Mouse (Mus musculus) forebrain, embryonic 16.5 days (tissue): ENCODE results near the gene Pex14. TPM values are rescaled to one million over a fixed set of nuclear protein-coding genes. Genes with fewer than 3 reads are reported as not detected.
A peak's percentile ranks its signal among the peaks of the same experiment; 100 is the strongest.

Source experiments
- ATAC-seq: fragments of 200-750 bp; cut with Nextera tagmentation; 2 replicates; pipeline ENCODE4 v1.8.0; 2017; ENCODE audit warnings: mild to moderate bottlenecking, moderate library complexity
- H3K27ac ChIP-seq: fragments of 300-500 bp; sonication (generic); 2 replicates; pipeline ENCODE4 v1.5.1; 2014; ENCODE audit warnings: low read length, control low read depth
- H3K27me3 ChIP-seq: fragments of 300-500 bp; sonication (generic); replicated peaks from 2 replicates; pipeline ENCODE4 v1.6.1; 2014; ENCODE audit warnings: low read length; ENCODE audit not compliant: control insufficient read depth, insufficient read depth
- H3K36me3 ChIP-seq: fragments of 300-500 bp; sonication (generic); 2 replicates; pipeline ENCODE4 v1.6.1; 2014; ENCODE audit not compliant: control insufficient read depth, insufficient read depth
- H3K4me1 ChIP-seq: fragments of 300-500 bp; sonication (generic); replicated peaks from 2 replicates; pipeline ENCODE4 v1.6.1; 2014; ENCODE audit warnings: low read length; ENCODE audit not compliant: control insufficient read depth, insufficient read depth
- H3K4me2 ChIP-seq: fragments of 300-500 bp; sonication (generic); 2 replicates; pipeline ENCODE4 v1.6.1; 2014; ENCODE audit warnings: mild to moderate bottlenecking, low read length, control low read depth
- H3K4me3 ChIP-seq: fragments of 300-500 bp; sonication (generic); replicated peaks from 2 replicates; pipeline ENCODE4 v1.5.1; 2014; ENCODE audit warnings: mild to moderate bottlenecking, low read length, control low read depth
- H3K9ac ChIP-seq: fragments of 300-500 bp; sonication (generic); replicated peaks from 2 replicates; pipeline ENCODE4 v1.6.1; 2014; ENCODE audit warnings: low read depth, low read length, control low read depth
- H3K9me3 ChIP-seq: fragments of 300-500 bp; sonication (generic); 2 replicates; pipeline ENCODE4 v1.6.1; 2016; ENCODE audit warnings: low read length; ENCODE audit not compliant: control insufficient read depth
- WGBS: fragments of 180-500 bp; shearing (Covaris S2); extraction: QIAGEN DNeasy Blood & Tissue Kit; methylation state at CpG from one replicate; pipeline ENCODE4 v1.1.7; 2014; 5-methylcytosine and 5-hydroxymethylcytosine counted together
- polyA plus RNA-seq: library from polyadenylated mRNA; unstranded; fragments of >200 nt; fragmentation: Nextera tagmentation; extraction: Ambion mirVana; gene quantifications from 2 replicates; pipeline ENCODE4 v1.2.1, GENCODE M21; 2015

The Pex14 gene
- polyA plus RNA-seq = 53.7 and 56.9 TPM in 2 replicates

DNA sequence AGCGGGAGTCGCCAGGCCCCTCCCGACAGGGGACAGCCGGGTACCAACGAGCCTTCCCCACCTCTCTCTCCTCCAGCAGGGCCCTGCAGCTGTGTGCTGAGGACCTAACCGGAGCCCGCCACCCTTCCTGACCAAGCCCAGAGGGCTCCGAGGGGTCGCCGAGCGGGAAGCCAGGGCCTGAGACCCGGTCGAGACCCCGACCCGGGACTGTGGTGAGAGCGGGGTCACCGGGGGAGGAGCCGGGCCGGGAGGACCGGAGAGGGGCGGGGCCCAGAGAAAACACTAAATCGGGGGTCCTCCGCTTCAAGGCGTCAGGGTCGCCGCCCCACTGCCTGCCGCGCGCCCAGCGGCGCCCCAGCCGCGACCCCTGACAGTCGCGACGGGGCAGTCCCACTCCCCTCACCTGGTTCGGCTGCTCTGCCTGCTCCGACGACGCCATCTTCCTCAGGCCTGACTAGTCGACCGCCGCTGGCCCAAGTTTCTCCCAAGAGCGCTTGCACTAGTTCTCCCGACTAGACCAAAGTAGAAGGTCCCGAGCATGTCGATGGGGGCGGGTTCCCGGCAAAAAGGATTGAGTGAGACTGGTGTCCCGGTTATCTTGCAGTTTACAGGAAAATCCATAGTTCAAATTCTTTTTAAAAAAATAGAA, at the start of gene Pex14:
Pex14 (minus strand) TSS at position 508 of the 649 bp plus-strand sequence.
- H3K4me3 ChIP-seq = peak within 1 kb of the TSS; percentile 73
- peak within 1 kb of the TSS; percentile 88 for H3K4me2 ChIP-seq
- no peaks in the 10 kb centered on the region for H3K9me3 ChIP-seq
- H3K27ac ChIP-seq = no peak within 1 kb of the TSS
- H3K36me3 ChIP-seq = no peaks in the 10 kb centered on the region
- peaks cover 16% of the 10 kb centered on the region for H3K4me1 ChIP-seq
- H3K9ac ChIP-seq = peak within 1 kb of the TSS; percentile 79
- peak; percentile 82 for ATAC-seq
- under 1% methylated on average over 42 of the region's 50 CpGs for WGBS
- no peaks in the 10 kb centered on the region for H3K27me3 ChIP-seq

DNA sequence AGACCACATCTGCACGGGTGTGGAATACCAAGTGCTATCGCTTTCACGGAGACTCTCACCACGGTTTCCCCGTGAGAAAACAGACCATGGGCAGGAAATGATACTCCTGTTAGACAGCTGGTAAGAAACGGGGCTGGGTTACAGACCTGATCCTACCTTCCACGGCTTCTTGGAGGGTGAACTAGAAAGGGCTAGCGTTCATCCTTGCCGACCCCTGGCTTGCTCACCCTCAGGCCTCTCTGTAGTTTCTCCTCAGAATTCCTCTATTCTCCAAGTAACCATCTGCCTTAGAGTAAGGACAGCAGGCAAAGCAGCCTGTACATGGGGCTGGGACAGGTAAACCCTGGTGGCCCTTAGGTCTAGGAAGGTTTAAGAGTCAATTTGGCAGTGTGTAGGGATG, 49.5 kb upstream of the Pex14 start:
- ATAC-seq = no peak
- H3K9me3 ChIP-seq = no peaks in the 10 kb centered on the region
- WGBS = 90% methylated on average over 9 of the region's 9 CpGs
- H3K27ac ChIP-seq = no peak overlapping the region
- no peak overlapping the region for H3K4me2 ChIP-seq
- peaks cover 22% of the 10 kb centered on the region for H3K36me3 ChIP-seq
- H3K9ac ChIP-seq = no peak overlapping the region
- H3K4me3 ChIP-seq = no peak overlapping the region
- H3K4me1 ChIP-seq = no peaks in the 10 kb centered on the region
- H3K27me3 ChIP-seq = no peaks in the 10 kb centered on the region

- no peaks in the 10 kb centered on the region for H3K4me1 ChIP-seq
- no peak for ATAC-seq
- peaks cover 14% of the 10 kb centered on the region for H3K36me3 ChIP-seq
- no peak overlapping the region for H3K4me3 ChIP-seq
- H3K9ac ChIP-seq = no peak overlapping the region
- no peak overlapping the region for H3K4me2 ChIP-seq
- WGBS = 91% methylated on average over 4 of the region's 4 CpGs
- H3K9me3 ChIP-seq = no peaks in the 10 kb centered on the region
- no peaks in the 10 kb centered on the region for H3K27me3 ChIP-seq
- H3K27ac ChIP-seq = no peak overlapping the region
These were observed 48.4 kb upstream of the Pex14 start for GRCm38 (mm10) chr4:149148084-149148483.

DNA sequence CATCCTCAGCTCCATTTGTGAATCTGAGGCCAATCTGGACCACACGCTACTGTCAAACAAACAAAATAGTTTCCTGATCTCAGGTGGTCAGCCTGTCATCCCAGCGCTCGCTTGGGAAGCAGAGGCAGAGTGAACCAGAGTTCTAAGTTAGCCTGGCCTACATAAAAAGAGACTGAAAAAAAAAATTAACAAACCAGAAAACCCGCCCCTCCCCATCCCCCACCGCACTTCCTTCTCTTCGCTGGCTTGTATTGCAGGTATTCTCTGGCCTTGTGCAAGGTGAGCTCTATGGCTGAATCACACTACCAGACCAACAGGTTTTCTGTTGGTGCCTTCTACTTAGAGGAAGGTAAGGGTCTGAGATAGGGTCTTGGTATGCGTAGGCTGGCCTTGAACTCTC, 47.9 kb upstream of the Pex14 start:
- Histone ChIP-seq H3K9me3 (no peaks in the 10 kb centered on the region), H3K27me3 (no peaks in the 10 kb centered on the region), H3K4me1 (no peaks in the 10 kb centered on the region), H3K9ac (no peak overlapping the region), H3K27ac (no peak overlapping the region), H3K4me3 (no peak overlapping the region), H3K4me2 (no peak overlapping the region), H3K36me3 (peaks cover 14% of the 10 kb centered on the region)
- ATAC-seq = no peak
- WGBS = 86% methylated on average over 7 of the region's 7 CpGs

GRCm38 (mm10) chr4:149145151-149145550, 45.5 kb upstream of the Pex14 start:
- Histone ChIP-seq H3K4me3 (no peak overlapping the region), H3K27me3 (no peaks in the 10 kb centered on the region), H3K36me3 (0 out of 2 replicates have a peak, but pooled peaks cover 5% of the 10 kb centered on the region), H3K9me3 (no peaks in the 10 kb centered on the region), H3K4me1 (no peaks in the 10 kb centered on the region), H3K4me2 (no peak overlapping the region), H3K27ac (no peak overlapping the region), H3K9ac (no peak overlapping the region; the same call in 1 of the 2 replicates)
- 78% methylated on average over 4 of the region's 4 CpGs for WGBS
- no peak for ATAC-seq

- peak overlapping the region; percentile 72 for H3K27ac ChIP-seq
- peak overlapping the region; percentile 29; the same call in 1 of the 2 replicates for H3K9ac ChIP-seq
- no peaks in the 10 kb centered on the region for H3K36me3 ChIP-seq
- H3K9me3 ChIP-seq = no peaks in the 10 kb centered on the region
- WGBS = 7% methylated on average over 3 of the region's 3 CpGs
- no peaks in the 10 kb centered on the region for H3K27me3 ChIP-seq
- no peak overlapping the region for H3K4me2 ChIP-seq
- ATAC-seq = peak; percentile 91
- no peaks in the 10 kb centered on the region for H3K4me1 ChIP-seq
- no peak overlapping the region for H3K4me3 ChIP-seq
These were observed 44.8 kb upstream of the Pex14 start for GRCm38 (mm10) chr4:149144459-149144858.

DNA sequence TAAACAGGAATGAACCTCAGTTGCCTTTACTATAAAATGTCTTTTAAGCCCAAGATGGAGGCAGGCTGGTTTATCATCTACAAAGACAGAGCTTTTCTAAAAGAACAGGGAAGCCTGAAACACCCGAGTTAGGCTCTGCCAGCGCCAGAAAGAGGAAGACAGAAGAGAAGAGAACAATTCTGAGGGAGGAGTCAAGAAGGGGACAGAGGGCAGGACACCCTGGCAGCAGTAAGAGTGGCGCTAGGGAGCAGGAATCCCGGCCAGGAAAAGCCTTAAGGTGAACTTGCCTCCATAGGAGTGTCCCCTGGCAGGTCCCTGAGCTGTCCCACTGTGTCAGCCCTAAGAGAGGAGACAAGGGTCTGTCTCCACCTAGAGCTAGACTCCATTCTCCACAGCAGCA, 43.9 kb upstream of the Pex14 start:
- H3K4me1 ChIP-seq = no peaks in the 10 kb centered on the region
- H3K9ac ChIP-seq = no peak overlapping the region
- WGBS = 29% methylated on average over 4 of the region's 4 CpGs
- no peak overlapping the region for H3K4me3 ChIP-seq
- H3K27me3 ChIP-seq = no peaks in the 10 kb centered on the region
- H3K36me3 ChIP-seq = no peaks in the 10 kb centered on the region
- no peaks in the 10 kb centered on the region for H3K9me3 ChIP-seq
- no peak for ATAC-seq
- no peak overlapping the region for H3K4me2 ChIP-seq
- H3K27ac ChIP-seq = no peak overlapping the region

GRCm38 (mm10) chr4:149138515-149138914, 38.8 kb upstream of the Pex14 start:
- Histone ChIP-seq H3K9ac (no peak overlapping the region), H3K9me3 (no peaks in the 10 kb centered on the region), H3K4me1 (peaks cover 7% of the 10 kb centered on the region), H3K27ac (no peak overlapping the region), H3K4me3 (no peak overlapping the region), H3K36me3 (no peaks in the 10 kb centered on the region), H3K4me2 (no peak overlapping the region), H3K27me3 (no peaks in the 10 kb centered on the region)
- no peak for ATAC-seq
- 82% methylated on average over 8 of the region's 8 CpGs for WGBS

DNA sequence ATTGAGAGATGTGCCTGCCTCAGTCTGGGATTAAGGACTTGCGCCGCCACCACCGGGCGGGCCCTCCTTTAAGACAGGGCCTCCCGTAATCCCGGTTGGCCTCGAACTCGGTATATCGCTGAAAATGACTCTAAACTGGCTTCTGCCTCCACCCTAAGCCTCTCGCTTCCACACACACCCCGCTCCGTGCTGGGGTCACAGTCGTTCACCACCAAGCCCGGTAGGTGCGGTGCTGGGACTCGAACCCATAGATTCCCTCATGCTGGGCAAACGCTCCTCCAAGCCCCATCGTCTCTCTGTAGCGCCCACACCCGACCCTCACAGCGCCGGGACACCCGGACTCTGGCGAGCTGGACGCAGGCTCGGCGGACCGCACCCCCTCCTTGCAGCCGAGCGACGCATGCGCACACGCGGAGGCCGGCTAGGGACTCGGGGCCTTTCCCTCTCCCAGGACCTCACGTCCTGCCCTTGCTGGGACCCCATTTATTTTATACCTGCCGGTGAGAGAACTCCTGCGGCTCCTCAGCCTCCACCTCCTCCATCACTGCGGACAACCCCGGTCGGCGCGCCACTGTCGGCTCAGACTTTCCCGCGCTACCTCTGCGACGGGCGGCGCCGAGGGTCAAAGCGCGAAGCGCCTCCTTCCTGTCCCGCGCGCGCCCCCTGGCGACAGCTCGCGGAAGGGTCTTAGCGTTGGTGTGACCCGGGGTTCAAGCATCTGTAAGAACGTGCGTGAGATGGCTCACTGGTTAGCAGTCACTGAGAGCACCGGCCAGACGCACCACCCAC, 37.5 kb upstream of the Pex14 start, which contains the start of gene Cenps:
Cenps (minus strand) TSS at position 648 of the 789 bp plus-strand sequence.
- Histone ChIP-seq H3K4me1 (peaks cover 7% of the 10 kb centered on the region), H3K4me2 (peak within 1 kb of the TSS; percentile 72), H3K27ac (peak within 1 kb of the TSS; percentile 49), H3K9ac (peak within 1 kb of the TSS; percentile 74), H3K36me3 (no peaks in the 10 kb centered on the region), H3K4me3 (peak within 1 kb of the TSS; percentile 74), H3K9me3 (no peaks in the 10 kb centered on the region), H3K27me3 (no peaks in the 10 kb centered on the region)
- WGBS = under 1% methylated on average over 68 of the region's 68 CpGs
- peak; percentile 91 for ATAC-seq
